Mouse (Mus musculus) liver, embryonic 11.5 days (tissue): ENCODE measurements around the gene Rftn1. TPM values are rescaled to one million over a fixed set of nuclear protein-coding genes. Genes with fewer than 3 reads are reported as not detected.
"Not testable (repeated sequence)": the region's sequence is repeated elsewhere in the genome, so short reads cannot be mapped to it uniquely, and the experiment has no call there.

Experiments
- ATAC-seq: fragments of 200-750 bp; cut with Nextera tagmentation; replicated peaks from 2 replicates; pipeline ENCODE4 v1.8.0; 2017; ENCODE audit warnings: moderate number of reproducible peaks, mild to moderate bottlenecking, moderate TSS enrichment, moderate library complexity; ENCODE audit not compliant: low FRiP score
- DNase-seq: peaks from one replicate; pipeline ENCODE4 v3.0.0-alpha.2; 2017; ENCODE audit warnings: low spot score
- H3K27ac ChIP-seq: fragments of 300-500 bp; sonication (generic); 2 replicates; pipeline ENCODE4 v1.5.1; 2014; ENCODE audit warnings: mild to moderate bottlenecking, low read depth, low read length, control low read depth
- H3K27me3 ChIP-seq: fragments of 300-500 bp; sonication (generic); replicated peaks from 2 replicates; pipeline ENCODE4 v1.6.1; 2014; ENCODE audit warnings: low read length, mixed read lengths; ENCODE audit not compliant: control insufficient read depth, insufficient read depth
- H3K36me3 ChIP-seq: fragments of 300-500 bp; sonication (generic); 2 replicates; pipeline ENCODE4 v1.6.1; 2014; ENCODE audit warnings: mild to moderate bottlenecking, low read length, moderate library complexity, mixed read lengths; ENCODE audit not compliant: control insufficient read depth, insufficient read depth
- H3K4me1 ChIP-seq: fragments of 300-500 bp; sonication (generic); replicated peaks from 2 replicates; pipeline ENCODE4 v1.6.1; 2014; ENCODE audit warnings: low read length, mixed read lengths; ENCODE audit not compliant: control insufficient read depth, insufficient read depth
- H3K4me2 ChIP-seq: fragments of 300-500 bp; sonication (generic); 2 replicates; pipeline ENCODE4 v1.6.1; 2014; ENCODE audit warnings: mild to moderate bottlenecking, control low read depth, moderate library complexity
- H3K4me3 ChIP-seq: fragments of 300-500 bp; sonication (generic); 2 replicates; pipeline ENCODE4 v1.5.1; 2014; ENCODE audit warnings: low read depth, low read length, control low read depth
- H3K9ac ChIP-seq: fragments of 300-500 bp; sonication (generic); 2 replicates; pipeline ENCODE4 v1.6.1; 2014; ENCODE audit warnings: low read depth, low read length, control low read depth
- H3K9me3 ChIP-seq: fragments of 300-500 bp; sonication (generic); 2 replicates; pipeline ENCODE4 v1.6.1; 2016; ENCODE audit warnings: low read length, inconsistent platforms, mixed read lengths; ENCODE audit not compliant: control insufficient read depth
- WGBS: fragments of 180-500 bp; shearing (Covaris S2); extraction: QIAGEN DNeasy Blood & Tissue Kit; methylation state at CpG from one replicate; pipeline ENCODE4 v1.1.7; 2014; 5-methylcytosine and 5-hydroxymethylcytosine counted together
- polyA plus RNA-seq: library from polyadenylated mRNA; unstranded; fragments of >200 nt; fragmentation: Nextera tagmentation; extraction: Ambion mirVana; gene quantifications from 2 replicates; pipeline ENCODE4 v1.2.1, GENCODE M21; 2014

Rftn1 gene
- polyA plus RNA-seq, 1 experiment from 2014 or later, result 12.8 TPM

GRCm38 (mm10) chr17:50120098-50120497, 70.4 kb downstream of the Rftn1 start:
- Histone ChIP-seq H3K4me3 (no peak overlapping the region), H3K9me3 (no peaks in the 10 kb centered on the region), H3K4me2 (no peak overlapping the region), H3K27ac (no peak overlapping the region), H3K36me3 (no peaks in the 10 kb centered on the region), H3K9ac (no peak overlapping the region), H3K4me1 (peaks cover 14% of the 10 kb centered on the region; the same call in 1 of the 2 replicates), H3K27me3 (no peaks in the 10 kb centered on the region)
- ATAC-seq (no peak), DNase-seq (no peak)
- 70% methylated on average over 4 of the region's 4 CpGs for WGBS

- H3K4me1 ChIP-seq, result peaks cover 1% of the 10 kb centered on the region; the same call in 1 of the 2 replicates
- DNase-seq, result no peak
- H3K27ac ChIP-seq, result no peak overlapping the region
- H3K9ac ChIP-seq, result no peak overlapping the region
- H3K27me3 ChIP-seq, result no peaks in the 10 kb centered on the region
- H3K4me3 ChIP-seq, result no peak overlapping the region
- H3K9me3 ChIP-seq, result no peaks in the 10 kb centered on the region
- no peaks in the 10 kb centered on the region for H3K36me3 ChIP-seq
- H3K4me2 ChIP-seq, result no peak overlapping the region
- WGBS, result 88% methylated on average over 7 of the region's 7 CpGs
- ATAC-seq, result no peak
Observed at GRCm38 (mm10) chr17:50117461-50117860, 73.0 kb downstream of the Rftn1 start.

GRCm38 (mm10) chr17:50116980-50117379, 73.5 kb downstream of the Rftn1 start:
- ATAC-seq (no peak), DNase-seq (no peak)
- WGBS, result 89% methylated on average over 3 of the region's 3 CpGs
- H3K36me3 ChIP-seq, result no peaks in the 10 kb centered on the region
- no peak overlapping the region for H3K4me3 ChIP-seq
- H3K27ac ChIP-seq, result no peak overlapping the region
- H3K9ac ChIP-seq, result no peak overlapping the region
- no peaks in the 10 kb centered on the region for H3K9me3 ChIP-seq
- no peaks in the 10 kb centered on the region for H3K27me3 ChIP-seq
- H3K4me2 ChIP-seq, result no peak overlapping the region
- H3K4me1 ChIP-seq, result no peaks in the 10 kb centered on the region

GRCm38 (mm10) chr17:50116401-50116800, 74.1 kb downstream of the Rftn1 start:
- H3K27ac ChIP-seq, H3K4me3 ChIP-seq, H3K27me3 ChIP-seq, H3K9me3 ChIP-seq, H3K9ac ChIP-seq, H3K4me2 ChIP-seq, DNase-seq, H3K4me1 ChIP-seq, ATAC-seq, H3K36me3 ChIP-seq: not testable (repeated sequence)
- 91% methylated on average over 1 of the region's 1 CpGs for WGBS

GRCm38 (mm10) chr17:50115716-50116115, 74.8 kb downstream of the Rftn1 start:
- DNase-seq, H3K27ac ChIP-seq: not testable (repeated sequence)
- 83% methylated on average over 3 of the region's 3 CpGs for WGBS

GRCm38 (mm10) chr17:50114659-50115058, 75.8 kb downstream of the Rftn1 start:
- no peak for DNase-seq
- no peaks in the 10 kb centered on the region for H3K4me1 ChIP-seq
- no peaks in the 10 kb centered on the region for H3K27me3 ChIP-seq
- no peak for ATAC-seq
- no peak overlapping the region for H3K4me3 ChIP-seq
- 84% methylated on average over 8 of the region's 8 CpGs for WGBS
- no peak overlapping the region for H3K27ac ChIP-seq
- no peak overlapping the region for H3K4me2 ChIP-seq
- no peaks in the 10 kb centered on the region for H3K36me3 ChIP-seq
- no peak overlapping the region for H3K9ac ChIP-seq
- H3K9me3 ChIP-seq, result no peaks in the 10 kb centered on the region

More at GRCm38 (mm10) chr17:50115716-50116115, 74.8 kb downstream of the Rftn1 start:
- H3K9me3 ChIP-seq, H3K4me2 ChIP-seq, H3K27me3 ChIP-seq, H3K9ac ChIP-seq, H3K36me3 ChIP-seq, H3K4me3 ChIP-seq, ATAC-seq, H3K4me1 ChIP-seq: not testable (repeated sequence)

- Histone ChIP-seq H3K9me3 (no peaks in the 10 kb centered on the region), H3K4me3 (no peak overlapping the region), H3K36me3 (no peaks in the 10 kb centered on the region), H3K4me1 (no peaks in the 10 kb centered on the region), H3K4me2 (no peak overlapping the region), H3K27ac (no peak overlapping the region), H3K9ac (no peak overlapping the region), H3K27me3 (no peaks in the 10 kb centered on the region)
- 73% methylated on average over 14 of the region's 14 CpGs for WGBS
- DNase-seq, result no peak
- no peak for ATAC-seq
Observed at GRCm38 (mm10) chr17:50110650-50111415, 79.6 kb downstream of the Rftn1 start.

- no peak overlapping the region for H3K27ac ChIP-seq
- no peaks in the 10 kb centered on the region for H3K27me3 ChIP-seq
- no peaks in the 10 kb centered on the region for H3K36me3 ChIP-seq
- no peak overlapping the region for H3K4me3 ChIP-seq
- 92% methylated on average over 10 of the region's 10 CpGs for WGBS
- H3K9ac ChIP-seq, result no peak overlapping the region
- ATAC-seq, result no peak
- H3K4me2 ChIP-seq, result no peak overlapping the region
- DNase-seq, result no peak
- no peaks in the 10 kb centered on the region for H3K9me3 ChIP-seq
- H3K4me1 ChIP-seq, result no peaks in the 10 kb centered on the region
Observed at GRCm38 (mm10) chr17:50106811-50107210, 83.7 kb downstream of the Rftn1 start.

GRCm38 (mm10) chr17:50104131-50104530, 86.3 kb downstream of the Rftn1 start:
- no peak for DNase-seq
- no peak overlapping the region for H3K27ac ChIP-seq
- H3K27me3 ChIP-seq, result no peaks in the 10 kb centered on the region
- WGBS, result 78% methylated on average over 3 of the region's 3 CpGs
- no peaks in the 10 kb centered on the region for H3K4me1 ChIP-seq
- no peak overlapping the region for H3K9ac ChIP-seq
- H3K36me3 ChIP-seq, result no peaks in the 10 kb centered on the region
- ATAC-seq, result no peak
- H3K4me2 ChIP-seq, result no peak overlapping the region
- H3K9me3 ChIP-seq, result no peaks in the 10 kb centered on the region
- no peak overlapping the region for H3K4me3 ChIP-seq
